Mouse (Mus musculus) lung, adult 18-20 months (tissue): ENCODE measurements at regions not wholly inside any gene's neighbourhood (a gene's known extent, or its start where the extent isn't known, plus 50 kb on each side); places are given as distances from the start of the nearest gene placed in this dataset.

Experiments used
- DNase-seq, 2 experiments: peaks; one replicate each; pipeline ENCODE4 v3.0.0; 2022; ENCODE audit warnings: mixed read lengths in 2 of 2

DNA sequence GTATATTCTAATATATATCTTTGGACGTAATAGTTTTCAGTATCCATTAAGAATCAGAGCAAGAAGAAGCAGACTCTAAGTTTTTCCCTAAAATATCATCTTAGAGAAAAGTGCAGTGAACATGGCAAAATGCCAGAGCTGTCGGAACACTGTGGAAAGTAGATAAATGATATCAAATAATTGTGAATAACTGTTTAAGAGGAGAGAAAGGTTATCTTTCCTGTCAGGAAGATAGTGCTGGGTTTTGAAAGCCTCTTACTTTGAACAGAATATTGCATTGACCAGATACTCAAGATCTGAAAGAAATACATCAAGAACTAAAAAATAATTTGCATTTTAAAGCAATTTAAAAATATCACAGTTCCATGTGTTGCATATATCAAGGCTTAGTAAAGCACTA lies 1549.2 kb downstream of the Pcdh18 start:
- no peak for DNase-seq

DNA sequence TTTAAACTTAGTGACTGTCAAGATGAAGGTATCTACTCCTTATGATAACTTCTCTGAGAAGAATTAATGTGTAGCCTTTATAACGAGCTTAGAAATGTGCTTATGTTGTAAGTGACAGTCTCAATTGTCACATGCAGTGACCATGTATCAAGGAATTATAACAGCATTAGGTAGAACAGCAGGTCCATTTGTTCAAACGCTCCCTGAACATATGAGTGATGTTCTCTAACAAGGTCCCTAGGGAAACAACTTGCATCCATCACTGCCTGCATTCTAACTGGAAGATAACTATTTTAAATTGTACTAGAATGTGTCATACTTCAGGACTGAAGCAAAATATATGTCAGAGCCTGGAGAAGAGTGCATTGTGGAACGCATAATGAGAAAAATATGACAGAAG lies 1562.8 kb downstream of the Pcdh18 start:
- DNase-seq: no peak

DNA sequence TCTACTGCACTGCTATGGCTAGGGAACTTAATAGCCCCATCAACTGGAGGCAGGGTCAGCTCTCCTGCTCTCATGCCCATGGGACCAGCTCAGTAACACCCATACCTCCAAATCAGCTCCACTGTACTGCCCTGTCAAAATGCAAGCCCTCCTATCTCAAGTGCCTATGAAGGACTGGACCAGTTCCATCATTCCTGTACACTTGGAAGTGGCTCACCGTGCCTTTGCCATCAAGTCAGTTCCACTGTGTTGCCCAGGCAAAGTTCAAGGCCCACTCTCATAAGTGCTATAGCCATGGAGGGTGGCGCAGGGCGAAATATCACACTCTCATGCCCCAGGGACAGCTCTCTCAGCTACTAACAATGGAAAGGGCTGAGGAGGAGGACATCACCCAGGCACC lies 1612.2 kb downstream of the Pcdh18 start:
- DNase-seq: no peak

DNA sequence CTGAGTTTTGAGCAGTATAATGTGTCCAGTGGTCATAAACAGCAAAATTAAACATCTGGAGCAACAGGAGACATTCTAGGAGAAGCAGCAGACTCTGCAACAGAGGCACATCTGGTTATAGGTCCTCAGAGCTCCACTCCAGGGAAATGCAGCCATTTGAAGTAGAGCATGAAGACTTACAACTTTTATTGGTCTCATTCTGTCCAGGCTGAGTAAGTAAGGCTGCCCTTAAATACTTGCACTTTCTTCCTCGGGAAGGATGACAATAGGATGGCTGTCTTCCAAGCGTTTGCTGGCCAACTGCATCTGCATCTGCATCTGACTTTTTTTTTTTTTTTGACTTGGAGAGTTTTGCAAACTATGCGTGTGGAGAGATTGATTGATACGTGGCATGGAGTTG lies 1622.2 kb downstream of the Pcdh18 start:
- DNase-seq: no peak

DNA sequence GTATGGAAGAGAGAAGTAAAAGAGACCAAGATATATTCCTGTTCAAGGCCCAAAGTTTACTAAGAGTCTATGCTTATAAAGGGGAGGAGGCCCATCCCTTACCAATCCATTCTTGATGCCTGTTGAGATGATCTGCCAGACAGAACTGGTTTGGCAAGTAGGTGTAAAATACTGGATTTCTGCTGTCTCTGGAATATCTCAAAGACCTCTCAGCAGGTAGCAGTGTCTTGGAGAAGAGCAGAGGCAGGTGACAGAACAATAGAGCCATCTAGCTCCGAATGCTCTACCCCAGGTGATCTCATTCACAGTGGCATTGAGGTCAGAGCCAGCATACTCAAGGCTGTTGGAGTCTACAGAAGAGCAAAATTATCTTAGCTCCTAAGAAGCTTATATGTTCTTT lies 1632.9 kb downstream of the Pcdh18 start:
- no peak for DNase-seq

DNA sequence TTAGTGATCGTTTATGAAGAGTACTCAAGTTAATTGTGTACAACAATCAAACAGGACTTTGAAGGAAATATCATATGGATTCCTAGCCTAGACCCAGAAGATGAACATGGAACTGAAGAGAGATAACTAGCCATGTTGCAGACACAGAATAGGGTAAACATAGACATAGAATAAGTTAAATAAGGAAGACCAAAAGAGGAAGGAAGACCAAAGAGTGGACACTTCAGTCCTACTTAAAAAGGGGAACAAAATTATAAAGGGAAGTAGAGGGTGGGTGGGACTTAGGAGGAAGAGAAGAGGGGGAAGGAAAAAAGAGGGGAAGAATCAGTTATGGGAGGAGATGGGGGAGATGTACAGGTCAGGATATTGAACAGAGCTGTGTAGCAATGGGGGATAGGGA lies 1652.8 kb upstream of the Pabpc4l start:
- DNase-seq: no peak

DNA sequence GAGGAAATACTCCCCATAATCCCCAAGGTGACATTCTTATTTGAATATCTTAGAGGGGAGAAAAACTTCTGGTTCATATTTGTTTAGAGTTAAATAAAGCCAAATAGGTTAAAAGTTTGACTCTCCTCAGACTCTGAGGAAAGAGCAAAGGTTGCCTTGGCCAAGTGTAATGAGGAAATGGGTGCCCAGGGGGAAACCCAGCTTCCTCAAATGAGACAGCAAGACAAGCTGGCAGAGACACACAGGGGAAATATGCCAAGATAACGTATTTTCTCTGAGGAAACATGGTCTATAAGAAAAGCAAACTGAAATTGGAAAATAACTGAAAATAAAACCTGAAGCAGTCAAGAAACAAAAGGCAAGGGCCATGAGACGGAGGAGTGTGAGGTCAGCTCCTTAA lies 1632.6 kb upstream of the Pabpc4l start:
- peak in 1 of 2 experiments; percentile 3 for DNase-seq

DNA sequence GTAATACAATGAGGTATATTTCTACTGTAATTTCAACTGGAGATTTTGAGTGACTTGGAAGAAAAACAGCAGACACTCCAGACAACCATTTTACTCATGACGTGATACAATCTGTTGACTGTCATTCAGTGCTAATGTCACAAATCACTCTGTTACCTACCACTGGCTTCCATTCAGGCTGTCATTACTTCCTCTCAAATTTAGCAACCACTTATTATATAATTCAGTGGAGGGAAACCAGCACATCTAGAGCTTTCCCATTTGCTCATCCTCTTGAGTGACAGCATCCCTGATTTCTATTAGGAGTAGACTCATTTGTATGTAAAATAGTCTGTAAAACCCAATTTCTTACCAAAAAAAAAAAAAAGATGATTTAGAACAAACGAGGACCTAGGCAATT lies 1627.3 kb upstream of the Pabpc4l start:
- no peak for DNase-seq

DNA sequence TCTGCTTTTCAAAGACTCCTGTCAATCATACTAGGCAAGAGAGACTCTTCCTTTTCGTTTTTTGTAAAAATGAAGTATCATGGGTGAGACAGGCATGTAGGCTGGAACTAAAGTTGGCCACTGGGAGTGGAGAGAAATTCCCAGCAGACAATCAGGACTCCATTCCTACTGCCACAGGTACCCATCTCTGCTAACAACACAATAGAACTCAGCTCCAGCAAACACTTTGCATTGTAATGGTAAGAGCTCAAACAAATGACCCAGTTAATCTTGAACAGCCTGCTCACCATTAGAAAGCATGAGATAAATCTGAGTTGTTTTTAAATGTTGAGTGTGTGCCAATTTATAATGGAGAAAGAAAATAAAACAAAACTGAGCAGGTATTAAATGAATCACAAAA lies 1620.6 kb upstream of the Pabpc4l start:
- DNase-seq: no peak
